Mouse (Mus musculus): ENCODE measurements around the gene Fam221a. TPM values are rescaled to one million over a fixed set of nuclear protein-coding genes. Genes with fewer than 3 reads are reported as not detected.
"Not testable (repeated sequence)": the region's sequence is repeated elsewhere in the genome, so short reads cannot be mapped to it uniquely, and the experiment has no call there.

Gene Fam221a
- polyA plus RNA-seq, 1 experiment = not detected

DNA sequence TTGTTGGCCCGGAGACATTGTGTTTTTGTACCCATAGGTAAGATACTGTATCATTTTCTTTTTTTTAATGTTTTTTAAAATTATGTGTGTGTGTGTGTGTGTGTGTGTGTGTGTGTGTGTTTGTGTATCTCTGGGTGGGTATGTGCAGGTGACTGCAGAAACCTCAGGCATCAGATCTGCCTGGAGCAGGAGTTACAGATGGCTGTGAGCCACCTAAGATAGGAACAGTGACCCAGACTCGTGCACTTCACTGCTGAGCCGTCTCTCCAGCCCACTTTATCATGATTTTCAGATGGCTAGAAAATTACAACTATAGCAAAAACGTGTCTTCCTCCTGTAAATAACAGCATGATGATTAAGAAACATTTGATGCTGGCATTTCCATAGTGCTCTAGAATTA is 5.2 kb downstream of the Fam221a start:
- H3K36me3 ChIP-seq (replicated peaks; ENCODE audit: low read length) = no peaks in the 10 kb centered on the region
- H3K9me3 ChIP-seq = no peaks in the 10 kb centered on the region
- H3K4me1 ChIP-seq = peaks cover 13% of the 10 kb centered on the region
- no peak for TF ChIP-seq FLI1 (IDR thresholded peaks at IDR 0.05; ENCODE audit: low read length)
- TF ChIP-seq GATA1 (IDR thresholded peaks at IDR 0.05; ENCODE audit: borderline replicate concordance, low read length) = no peak
- H3K27me3 ChIP-seq (replicated peaks) = no peaks in the 10 kb centered on the region
- H3K4me3 ChIP-seq (replicated peaks) = no peak overlapping the region

DNA sequence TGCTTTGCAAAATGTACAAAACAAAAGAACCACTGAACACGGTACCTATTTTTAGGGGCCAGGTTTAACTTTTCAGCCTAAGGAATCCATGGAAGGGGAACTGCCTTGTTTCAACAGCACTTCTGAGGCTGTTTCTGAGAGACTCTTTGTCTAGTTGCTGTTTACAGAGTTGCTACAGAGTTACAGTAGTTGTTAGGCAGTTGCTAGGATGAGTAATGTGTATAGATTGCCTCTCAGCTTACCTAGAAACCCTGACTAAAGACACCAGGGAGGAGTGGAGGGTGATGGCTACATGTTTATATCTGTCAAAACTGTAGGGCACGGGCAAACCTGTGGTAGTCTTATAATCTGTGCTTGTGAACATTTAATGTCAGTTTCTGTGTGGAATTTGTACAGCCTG is 6.4 kb downstream of the Fam221a start:
- no peaks in the 10 kb centered on the region for H3K36me3 ChIP-seq (replicated peaks; ENCODE audit: low read length)
- no peaks in the 10 kb centered on the region for H3K27me3 ChIP-seq (replicated peaks)
- H3K4me1 ChIP-seq = peaks cover 4% of the 10 kb centered on the region; the same call in 1 of the 2 replicates
- H3K9me3 ChIP-seq = no peaks in the 10 kb centered on the region
- TF ChIP-seq FLI1 (IDR thresholded peaks at IDR 0.05; ENCODE audit: low read length) (no peak), GATA1 (IDR thresholded peaks at IDR 0.05; ENCODE audit: borderline replicate concordance, low read length) (no peak)
- no peak overlapping the region for H3K4me3 ChIP-seq (replicated peaks)

DNA sequence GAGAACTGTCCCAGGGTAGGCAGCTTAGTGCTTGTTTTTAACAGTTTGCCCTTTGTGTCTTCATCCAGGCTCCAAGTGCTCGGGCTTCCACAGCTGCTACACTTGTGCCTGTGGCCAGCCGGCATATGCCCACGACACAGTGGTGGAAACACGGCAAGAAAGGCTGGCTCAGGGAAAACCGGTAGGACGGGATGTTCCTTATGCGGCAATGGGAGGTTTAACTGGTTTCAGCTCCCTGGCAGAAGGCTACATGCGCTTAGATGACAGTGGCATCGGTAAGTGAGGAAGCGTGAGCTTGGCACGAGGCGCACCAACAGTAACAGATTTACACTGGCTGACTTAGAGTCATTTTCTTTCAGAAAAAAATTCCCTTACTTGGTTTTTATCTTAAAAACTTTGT is 10.8 kb downstream of the Fam221a start:
- H3K9me3 ChIP-seq = peaks cover 4% of the 10 kb centered on the region
- no peaks in the 10 kb centered on the region for H3K27me3 ChIP-seq (replicated peaks)
- peaks cover 4% of the 10 kb centered on the region for H3K36me3 ChIP-seq (replicated peaks; ENCODE audit: low read length)
- H3K4me1 ChIP-seq = no peaks in the 10 kb centered on the region
- H3K4me3 ChIP-seq (replicated peaks) = no peak overlapping the region
- TF ChIP-seq GATA1 (IDR thresholded peaks at IDR 0.05; ENCODE audit: borderline replicate concordance, low read length) (no peak), FLI1 (IDR thresholded peaks at IDR 0.05; ENCODE audit: low read length) (no peak)

GRCm38 (mm10) chr6:49394276-49394675 is 26.7 kb downstream of the Fam221a start:
- peaks cover 4% of the 10 kb centered on the region; the same call in 1 of the 2 replicates for H3K9me3 ChIP-seq
- no peaks in the 10 kb centered on the region for H3K4me1 ChIP-seq
- H3K27me3 ChIP-seq (replicated peaks) = peaks cover 8% of the 10 kb centered on the region
- TF ChIP-seq FLI1 (IDR thresholded peaks at IDR 0.05; ENCODE audit: low read length) = no peak
- no peak for TF ChIP-seq GATA1 (IDR thresholded peaks at IDR 0.05; ENCODE audit: borderline replicate concordance, low read length)
- no peak overlapping the region for H3K4me3 ChIP-seq (replicated peaks)
- no peaks in the 10 kb centered on the region for H3K36me3 ChIP-seq (replicated peaks; ENCODE audit: low read length)

- Histone ChIP-seq H3K4me3 (replicated peaks) (no peak within 1 kb of the TSS), H3K36me3 (replicated peaks; ENCODE audit: low read length) (no peaks in the 10 kb centered on the region), H3K4me1 (no peaks in the 10 kb centered on the region), H3K27me3 (replicated peaks) (peaks cover 4% of the 10 kb centered on the region), H3K9me3 (peaks cover 4% of the 10 kb centered on the region; the same call in 1 of the 2 replicates)
- TF ChIP-seq FLI1 (IDR thresholded peaks at IDR 0.05; ENCODE audit: low read length) (no peak), GATA1 (IDR thresholded peaks at IDR 0.05; ENCODE audit: borderline replicate concordance, low read length) (no peak)
These were observed 27.8 kb downstream of the Fam221a start, which contains the start of gene Stk31 for GRCm38 (mm10) chr6:49395316-49395715. Gene Stk31 (plus strand): TSS chr6:49395604.

GRCm38 (mm10) chr6:49397466-49397865 is 29.9 kb downstream of the Fam221a start:
- Histone ChIP-seq H3K9me3 (peaks cover 4% of the 10 kb centered on the region; the same call in 1 of the 2 replicates), H3K4me3 (replicated peaks) (no peak overlapping the region)
- TF ChIP-seq GATA1 (IDR thresholded peaks at IDR 0.05; ENCODE audit: borderline replicate concordance, low read length) (no peak), FLI1 (IDR thresholded peaks at IDR 0.05; ENCODE audit: low read length) (no peak)

GRCm38 (mm10) chr6:49398365-49398764 is 30.8 kb downstream of the Fam221a start:
- no peak for TF ChIP-seq GATA1 (IDR thresholded peaks at IDR 0.05; ENCODE audit: borderline replicate concordance, low read length)
- no peak for TF ChIP-seq FLI1 (IDR thresholded peaks at IDR 0.05; ENCODE audit: low read length)
- no peaks in the 10 kb centered on the region for H3K36me3 ChIP-seq (replicated peaks; ENCODE audit: low read length)
- H3K27me3 ChIP-seq (replicated peaks) = peaks cover 2% of the 10 kb centered on the region
- H3K9me3 ChIP-seq = peaks cover 4% of the 10 kb centered on the region; the same call in 1 of the 2 replicates
- no peaks in the 10 kb centered on the region for H3K4me1 ChIP-seq
- H3K4me3 ChIP-seq (replicated peaks) = no peak overlapping the region

More at GRCm38 (mm10) chr6:49397466-49397865, 29.9 kb downstream of the Fam221a start:
- Histone ChIP-seq H3K4me1 (no peaks in the 10 kb centered on the region), H3K36me3 (replicated peaks; ENCODE audit: low read length) (no peaks in the 10 kb centered on the region), H3K27me3 (replicated peaks) (peaks cover 2% of the 10 kb centered on the region)

DNA sequence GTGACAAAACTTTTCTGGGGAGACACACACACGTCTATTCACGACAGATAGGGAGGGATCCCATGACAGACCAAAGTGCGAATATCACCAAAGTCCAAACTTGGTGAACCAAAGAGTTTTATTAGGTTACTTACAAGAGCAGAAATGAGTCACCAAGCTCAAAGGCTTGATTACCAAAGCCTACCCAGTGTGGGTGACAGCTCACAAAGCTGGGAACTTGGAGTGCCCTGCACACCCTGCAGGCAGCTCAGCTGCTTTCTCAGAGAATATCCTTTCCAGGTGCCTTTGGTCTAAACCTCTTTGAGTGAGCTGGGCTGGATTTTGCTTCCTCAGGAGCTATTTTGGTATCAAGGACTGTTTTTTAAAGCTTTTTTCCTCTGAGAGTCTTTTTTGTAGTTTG is 43.3 kb downstream of the Fam221a start:
- no peak for TF ChIP-seq GATA1 (IDR thresholded peaks at IDR 0.05; ENCODE audit: borderline replicate concordance, low read length)
- no peak for TF ChIP-seq FLI1 (IDR thresholded peaks at IDR 0.05; ENCODE audit: low read length)
- H3K4me3 ChIP-seq (replicated peaks) = no peak overlapping the region
- H3K36me3 ChIP-seq (replicated peaks; ENCODE audit: low read length) = no peaks in the 10 kb centered on the region
- no peaks in the 10 kb centered on the region for H3K9me3 ChIP-seq
- H3K27me3 ChIP-seq (replicated peaks) = no peaks in the 10 kb centered on the region
- no peaks in the 10 kb centered on the region for H3K4me1 ChIP-seq

DNA sequence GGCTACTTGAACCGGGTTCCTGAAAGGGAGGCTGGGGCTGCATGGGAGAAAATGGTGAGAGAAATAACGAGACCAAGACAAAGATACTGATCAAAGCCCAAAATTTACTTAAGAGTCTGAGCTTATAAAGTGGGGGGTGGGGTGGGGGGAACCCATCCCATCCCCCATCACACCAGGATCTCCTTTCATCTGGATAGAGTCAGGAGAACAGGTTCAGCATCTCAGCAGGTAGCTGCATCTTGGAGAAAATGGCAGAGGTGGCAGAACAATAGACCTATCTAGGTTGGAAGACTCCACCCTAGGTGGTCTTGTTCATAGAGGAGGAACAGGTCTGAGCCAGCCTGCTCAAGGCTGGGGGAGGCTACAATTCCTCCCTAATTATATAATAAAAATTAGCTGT is 45.4 kb downstream of the Fam221a start:
- not testable (repeated sequence) for H3K36me3 ChIP-seq (replicated peaks; ENCODE audit: low read length); H3K27me3 ChIP-seq (replicated peaks); H3K9me3 ChIP-seq; H3K4me1 ChIP-seq; H3K4me3 ChIP-seq (replicated peaks)

DNA sequence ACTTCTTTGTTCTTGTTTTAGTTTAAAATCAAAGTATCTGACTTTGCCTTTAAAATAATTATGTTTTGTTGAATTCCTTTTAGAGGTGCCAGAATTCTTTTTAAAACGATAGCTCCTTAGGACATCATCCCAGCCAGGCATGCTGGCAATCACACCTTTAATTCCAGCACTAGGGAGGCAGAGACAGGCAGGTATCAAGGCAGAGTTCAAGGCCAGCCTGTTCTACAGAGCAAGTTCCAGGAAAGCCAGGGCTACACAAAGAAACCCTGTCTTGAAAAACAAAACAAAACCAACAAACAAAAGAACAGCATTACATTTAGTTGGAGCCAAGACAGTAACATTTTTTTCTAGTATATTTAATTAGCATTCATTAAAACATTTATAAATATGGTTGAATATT is 48.4 kb downstream of the Fam221a start:
- no peaks in the 10 kb centered on the region for H3K4me1 ChIP-seq
- H3K4me3 ChIP-seq (replicated peaks) = no peak overlapping the region
- no peaks in the 10 kb centered on the region for H3K27me3 ChIP-seq (replicated peaks)
- TF ChIP-seq FLI1 (IDR thresholded peaks at IDR 0.05; ENCODE audit: low read length) (no peak), GATA1 (IDR thresholded peaks at IDR 0.05; ENCODE audit: borderline replicate concordance, low read length) (no peak)
- H3K9me3 ChIP-seq = no peaks in the 10 kb centered on the region
- H3K36me3 ChIP-seq (replicated peaks; ENCODE audit: low read length) = no peaks in the 10 kb centered on the region

DNA sequence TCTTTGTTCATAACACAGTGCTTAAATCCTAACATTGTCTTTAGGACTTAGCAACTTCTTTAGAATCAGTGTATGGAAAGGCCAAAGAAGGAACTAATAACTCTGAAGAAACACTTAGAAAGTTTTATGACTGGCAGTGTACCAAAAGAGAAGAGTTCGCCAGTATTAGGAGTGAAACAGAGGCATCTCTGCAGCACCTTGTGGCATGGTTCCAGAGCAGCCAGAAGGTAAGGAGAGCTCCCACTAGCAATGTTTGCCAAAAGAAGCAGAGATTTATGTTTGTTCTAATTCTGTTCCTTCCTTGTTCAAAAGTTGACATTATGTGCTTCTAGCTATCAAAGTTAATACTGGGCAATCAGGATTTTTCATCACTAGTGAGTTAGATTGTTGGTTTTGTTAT is 69.8 kb downstream of the Fam221a start:
- Histone ChIP-seq H3K4me1 (no peaks in the 10 kb centered on the region), H3K27me3 (replicated peaks) (no peaks in the 10 kb centered on the region), H3K4me3 (replicated peaks) (no peak overlapping the region), H3K9me3 (no peaks in the 10 kb centered on the region), H3K36me3 (replicated peaks; ENCODE audit: low read length) (no peaks in the 10 kb centered on the region)
- TF ChIP-seq GATA1 (IDR thresholded peaks at IDR 0.05; ENCODE audit: borderline replicate concordance, low read length) (no peak), FLI1 (IDR thresholded peaks at IDR 0.05; ENCODE audit: low read length) (no peak)

Other genes with a start within 250 kb of the Fam221a start
- gene Igf2bp3, start 152.8 kb upstream of the Fam221a start, polyA plus RNA-seq (2012; ENCODE audit: insufficient read depth, low replicate concordance) = 0.39 and 11.9 TPM in 2 replicates
- gene Tra2a, start 103.7 kb upstream of the Fam221a start, polyA plus RNA-seq (2012; ENCODE audit: insufficient read depth, low replicate concordance) = 12.2 TPM in 1 of 2 replicates, not detected in the other
- 0.71 and 0.92 TPM in 2 replicates for gene Ccdc126, start 48.5 kb upstream of the Fam221a start, polyA plus RNA-seq (2012; ENCODE audit: insufficient read depth, low replicate concordance)
- not detected in 2 replicates for gene Stk31, start 27.9 kb downstream of the Fam221a start, polyA plus RNA-seq (2012; ENCODE audit: insufficient read depth, low replicate concordance)

Measured in megakaryocyte, embryonic 14.5 days (primary cell).